Mouse (Mus musculus) gastrocnemius, postnatal 10 days (tissue): ENCODE measurements around the gene Tarsl2. TPM values are rescaled to one million over a fixed set of nuclear protein-coding genes. Genes with fewer than 3 reads are reported as not detected.
A peak's percentile ranks its signal among the peaks of the same experiment; 100 is the strongest.

ENCODE experiments used
- DNase-seq: peaks from one replicate; pipeline ENCODE4 v3.0.0; 2021; ENCODE audit warnings: mixed read lengths
- total RNA-seq, 2 experiments: library from RNA; stranded (reverse); gene quantifications; 2 replicates each; pipeline ENCODE4 v1.2.3; 2021

Gene Tarsl2
- total RNA-seq, 2 experiments from 2014 or later: 40.4 to 43.0 TPM

- no peak for DNase-seq
These were observed 12.9 kb downstream of the Tarsl2 start for GRCm38 (mm10) chr7:65657490-65658120.

GRCm38 (mm10) chr7:65663225-65663790 lies 18.6 kb downstream of the Tarsl2 start:
- no peak for DNase-seq

DNA sequence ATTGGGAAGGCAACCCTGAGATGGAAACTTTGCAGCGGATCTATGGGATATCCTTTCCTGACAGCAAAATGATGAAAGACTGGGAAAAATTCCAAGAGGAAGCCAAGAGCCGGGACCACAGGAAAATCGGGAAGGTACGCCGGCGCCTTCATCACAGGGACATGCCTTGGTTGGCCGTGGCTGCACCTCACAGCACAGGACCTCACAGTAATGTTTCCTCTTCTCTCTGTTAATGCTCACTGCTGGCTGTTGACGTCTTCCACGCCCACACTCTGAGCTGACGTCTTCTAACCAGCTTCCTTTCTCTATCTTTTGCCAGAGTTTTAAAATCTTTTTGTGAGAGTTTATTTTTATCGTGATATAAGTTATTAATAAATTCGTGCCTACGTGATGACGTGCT lies 19.2 kb downstream of the Tarsl2 start:
- DNase-seq: no peak

- DNase-seq: no peak
These were observed 22.8 kb downstream of the Tarsl2 start for GRCm38 (mm10) chr7:65667491-65667890.

GRCm38 (mm10) chr7:65678050-65678449 lies 33.4 kb downstream of the Tarsl2 start:
- no peak for DNase-seq

DNA sequence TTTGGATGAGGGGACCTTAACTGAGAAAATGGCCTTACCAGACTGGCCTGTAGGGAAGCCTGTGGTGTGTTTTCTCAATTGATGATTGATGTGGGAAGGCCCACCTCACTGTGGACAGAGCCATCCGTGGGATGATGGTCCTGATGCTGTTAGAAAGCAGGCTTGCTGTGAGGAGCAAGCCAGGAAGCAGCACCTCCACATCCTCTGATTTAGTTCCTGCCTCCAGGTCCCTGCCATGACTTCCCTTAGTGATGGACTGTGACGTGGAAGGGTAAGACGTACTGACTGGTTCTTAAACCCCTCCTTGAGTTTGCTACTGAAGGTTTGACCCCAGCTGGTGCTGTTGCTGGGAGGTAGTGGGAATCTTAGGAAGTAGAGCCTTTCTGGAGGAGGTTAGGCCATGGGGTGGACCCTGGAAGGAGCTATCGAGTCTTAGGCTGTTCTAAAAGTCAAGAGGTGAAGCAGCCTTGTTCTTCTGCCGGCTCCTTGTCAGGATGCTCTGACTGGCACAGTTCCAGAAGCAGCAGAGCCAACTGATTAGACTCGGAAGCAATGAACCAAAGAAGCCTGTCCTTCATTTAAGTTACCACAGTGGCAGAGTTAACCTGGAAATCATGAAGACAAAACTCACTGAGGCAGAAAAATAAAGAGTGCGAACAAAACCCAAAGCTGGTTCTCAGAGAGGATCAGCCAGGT lies 34.4 kb downstream of the Tarsl2 start:
- no peak for DNase-seq

- no peak for DNase-seq
These were observed 36.5 kb downstream of the Tarsl2 start for GRCm38 (mm10) chr7:65681166-65681565.

GRCm38 (mm10) chr7:65684256-65684835 lies 39.6 kb downstream of the Tarsl2 start:
- no peak for DNase-seq

- no peak for DNase-seq
These were observed 42.0 kb downstream of the Tarsl2 start for GRCm38 (mm10) chr7:65686664-65687063.

DNA sequence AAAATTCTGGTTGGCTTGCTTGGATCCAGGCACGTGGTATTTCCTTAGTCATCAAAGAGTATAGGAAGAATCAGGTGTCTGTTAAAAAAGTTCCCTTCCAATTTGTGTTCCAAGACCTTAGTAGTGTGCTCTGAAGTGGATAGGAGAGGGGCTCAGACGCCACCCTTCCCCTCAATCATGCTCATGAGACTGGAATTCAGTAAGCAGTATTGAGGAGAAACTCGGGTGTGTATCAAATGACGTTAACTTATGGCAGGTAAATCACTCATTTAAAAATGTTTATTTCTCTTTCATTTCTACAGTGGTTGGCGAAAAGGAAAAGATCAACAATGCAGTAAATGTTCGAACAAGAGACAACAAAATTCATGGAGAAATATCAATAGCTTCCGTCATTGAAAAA lies 46.2 kb downstream of the Tarsl2 start, which contains the start of gene Tm2d3:
Tm2d3 (plus strand) TSS at position 301 of the 400 bp plus-strand sequence.
- no peak for DNase-seq

DNA sequence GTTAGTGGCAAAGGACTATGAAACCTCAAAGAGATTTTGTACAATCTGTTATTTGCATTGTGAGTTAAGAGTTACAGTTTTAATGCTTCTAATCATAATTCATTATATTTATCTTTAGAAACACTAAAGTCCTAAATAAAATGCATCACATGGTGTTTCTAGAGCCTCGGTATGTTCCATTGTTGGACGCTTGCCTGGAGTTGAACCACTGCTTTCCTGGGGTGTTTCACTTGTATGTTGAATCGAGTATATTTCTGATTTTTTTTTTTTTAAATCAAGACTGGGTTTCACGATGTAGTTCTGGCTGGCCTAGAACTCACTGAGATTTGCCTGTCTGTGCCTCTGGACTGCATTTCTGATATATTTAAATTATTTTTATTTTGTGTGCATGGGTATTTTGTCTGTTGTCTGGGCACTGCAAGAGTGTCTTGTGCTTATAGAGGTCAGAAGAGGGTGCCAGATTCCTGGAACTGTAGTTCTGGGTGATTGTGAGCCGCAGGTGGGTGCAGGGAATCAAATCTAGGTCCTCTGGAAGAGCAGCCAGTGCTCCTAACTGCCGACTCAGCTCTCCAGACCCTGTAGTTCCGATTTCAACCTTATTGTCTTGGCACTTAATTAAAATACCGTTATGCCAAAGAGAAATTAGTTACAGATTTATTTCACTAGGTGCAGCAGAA lies 47.4 kb downstream of the Tarsl2 start:
- no peak for DNase-seq

- peak; percentile 14 for DNase-seq
These were observed 48.2 kb downstream of the Tarsl2 start for GRCm38 (mm10) chr7:65692883-65693282.

- peak; percentile 92 for DNase-seq
These were observed 48.7 kb downstream of the Tarsl2 start for GRCm38 (mm10) chr7:65693301-65693821.

GRCm38 (mm10) chr7:65696450-65696849 lies 51.8 kb downstream of the Tarsl2 start:
- no peak for DNase-seq

GRCm38 (mm10) chr7:65702076-65702475 lies 57.4 kb downstream of the Tarsl2 start:
- no peak for DNase-seq

DNA sequence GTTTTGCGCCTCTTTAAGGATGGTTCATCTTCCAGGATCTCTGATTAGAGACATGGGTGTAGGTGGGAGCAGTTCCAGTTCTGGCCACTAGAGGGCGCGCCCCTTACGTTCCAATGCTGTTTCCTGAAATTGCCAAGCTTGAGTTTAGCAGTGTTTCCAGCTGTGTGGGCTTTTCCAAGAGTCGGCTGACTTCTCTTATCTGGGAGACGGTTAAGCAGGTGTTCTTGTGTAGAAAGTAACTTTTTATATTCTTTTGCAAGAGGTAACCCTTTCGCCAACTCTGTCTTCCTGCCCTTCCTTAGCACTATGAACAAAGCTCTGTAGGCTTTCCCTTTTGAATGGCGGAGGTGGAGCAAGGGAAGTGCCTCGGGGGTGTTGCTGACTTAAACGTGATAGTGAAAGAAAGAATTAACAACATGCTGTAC lies 60.1 kb downstream of the Tarsl2 start:
- DNase-seq: peak; percentile 88

DNA sequence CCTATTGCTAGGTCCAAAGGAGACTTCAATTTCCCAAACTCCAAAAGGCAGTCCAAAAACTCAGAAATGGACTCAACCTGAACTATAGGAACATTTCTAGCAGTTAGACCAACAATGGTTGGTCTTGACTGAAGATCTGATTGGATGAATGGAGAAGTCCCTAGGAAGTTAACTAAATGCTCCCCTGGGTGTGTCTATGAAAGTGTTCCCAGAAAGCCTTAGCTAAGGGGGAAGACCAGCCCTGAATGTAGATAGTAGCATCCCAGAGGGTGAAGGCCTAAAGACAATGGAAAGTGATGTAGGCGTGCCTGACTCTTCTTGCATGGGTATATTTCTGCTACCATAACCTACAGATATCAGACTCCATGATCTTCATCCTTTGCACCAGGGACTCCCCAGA lies 63.8 kb downstream of the Tarsl2 start:
- no peak for DNase-seq

DNA sequence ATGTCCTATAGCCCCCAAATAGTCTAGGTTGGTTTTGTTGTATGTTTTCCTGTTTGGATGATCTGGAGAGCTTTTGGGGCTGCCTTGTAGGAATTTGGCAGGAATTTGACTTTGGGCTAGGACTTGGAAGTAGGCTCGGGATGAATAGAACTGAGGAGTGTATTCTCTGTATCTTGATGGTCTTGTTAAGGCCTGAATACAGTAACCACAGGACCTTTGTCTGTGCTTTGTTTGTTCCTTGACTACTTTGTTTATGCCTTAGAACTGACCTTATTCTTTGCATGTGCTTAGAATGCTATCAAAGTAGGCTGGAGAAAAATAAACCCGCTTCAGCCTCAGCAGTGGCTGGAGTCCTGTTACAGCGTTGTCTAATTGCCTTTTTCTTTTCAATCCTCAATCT lies 65.6 kb downstream of the Tarsl2 start:
- DNase-seq: no peak

DNA sequence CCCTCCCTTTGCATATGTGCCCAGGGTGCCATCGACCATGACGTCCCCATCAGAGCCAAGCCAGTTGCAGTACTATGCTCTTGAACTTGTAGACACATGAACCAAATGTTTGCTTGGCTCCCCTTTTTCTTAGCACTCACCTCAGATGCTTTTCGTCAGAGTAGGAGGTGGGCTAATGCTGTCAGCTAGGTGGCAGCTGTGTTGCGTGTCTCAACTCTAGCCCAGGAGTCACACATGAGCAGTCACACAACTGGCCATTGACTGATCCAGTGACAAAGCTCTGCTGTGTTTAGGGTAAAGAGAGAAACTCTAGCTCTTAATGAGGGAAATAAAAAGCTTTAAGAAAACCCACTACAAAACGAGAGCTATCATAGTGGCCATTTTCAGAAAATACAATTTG lies 69.1 kb downstream of the Tarsl2 start:
- DNase-seq: no peak

DNA sequence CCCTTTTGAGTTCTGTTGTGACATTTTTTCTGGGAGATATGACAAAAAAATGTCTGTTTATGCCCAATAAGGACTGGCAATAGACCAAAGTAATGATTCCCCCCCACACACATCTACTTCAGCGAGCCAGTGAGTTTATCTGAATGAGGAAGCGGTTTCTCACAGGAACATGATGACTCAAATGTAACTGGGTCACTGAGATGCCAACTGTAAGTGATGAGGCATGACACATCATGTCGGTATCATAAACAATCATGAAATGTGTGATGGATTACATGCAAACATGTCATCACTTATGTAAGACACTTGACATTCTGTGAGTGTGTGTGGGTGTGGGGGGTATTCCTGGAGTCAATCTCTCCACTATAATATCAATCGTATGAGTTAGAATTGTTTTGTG lies 69.6 kb downstream of the Tarsl2 start:
- DNase-seq: no peak

- no peak for DNase-seq
These were observed 89.3 kb downstream of the Tarsl2 start for GRCm38 (mm10) chr7:65734024-65734423.

GRCm38 (mm10) chr7:65735261-65735660 lies 90.6 kb downstream of the Tarsl2 start:
- DNase-seq: no peak
